ENCODE assay signal across 21 mouse cellular contexts in genomic region chr5:74267196-74267595, GRCm38 (mm10).
DNase-seq lines count a peak whose midpoint lies in the region; ATAC-seq and TF ChIP-seq lines count a peak whose summit lies in the region.
"Had no signal": no experiment of that assay in that cellular context is flagged by ENCODE, and none has a peak within 500 bp of the region (broad histone marks: within the 10 kb centered on the region; RNA-seq: fewer than 3 reads in every experiment).

No protein-coding gene starts in this region.

- 85% methylated on average over 1 of the region's 1 CpGs for WGBS in kidney, embryonic 15.5 days
- WGBS in kidney, adult 2 months, result 46% methylated on average over 1 of the region's 1 CpGs
- WGBS in embryonic facial prominence, embryonic 12.5 days, result 73% methylated on average over 1 of the region's 1 CpGs
- WGBS in limb, embryonic 15.5 days, result 67% methylated on average over 1 of the region's 1 CpGs

- H3K27me3 ChIP-seq in kidney, embryonic 15.5 days, result no peaks in the 10 kb centered on the region
- H3K27me3 ChIP-seq in kidney, adult 2 months (replicated peaks; ENCODE audit: control insufficient read depth, insufficient read depth, low read length), result no peaks in the 10 kb centered on the region
- no peaks in the 10 kb centered on the region for H3K27me3 ChIP-seq in embryonic facial prominence, embryonic 12.5 days
- H3K27me3 ChIP-seq in limb, embryonic 15.5 days, result no peaks in the 10 kb centered on the region
- H3K27me3 ChIP-seq: hindbrain, embryonic 13.5 days; intestine, embryonic 15.5 days; neural tube, embryonic 15.5 days had no signal

- TF ChIP-seq POLR2A in kidney, adult 2 months (IDR thresholded peaks at IDR 0.05; ENCODE audit: low read depth, low read length), result no peak

- H3K27ac ChIP-seq in kidney, embryonic 15.5 days, result 0 out of 2 replicates have a peak overlapping the region, but pooled peaks have one; percentile 10
- no peak overlapping the region for H3K27ac ChIP-seq in kidney, adult 2 months (ENCODE audit: insufficient read depth, low read depth, low read length)
- H3K27ac ChIP-seq in embryonic facial prominence, embryonic 12.5 days, result peak overlapping the region; percentile 30; the same call in 1 of the 2 replicates
- 0 out of 2 replicates have a peak overlapping the region, but pooled peaks have one; percentile 43 for H3K27ac ChIP-seq in limb, embryonic 15.5 days
- H3K27ac ChIP-seq: hindbrain, embryonic 13.5 days; intestine, embryonic 15.5 days; neural tube, embryonic 15.5 days had no signal

- no peak for ATAC-seq in kidney, embryonic 15.5 days (replicated peaks; ENCODE audit: low FRiP score)
- no peak for ATAC-seq in embryonic facial prominence, embryonic 12.5 days (ENCODE audit: insufficient number of reproducible peaks, insufficient read depth, low FRiP score, low TSS enrichment)
- no peak for ATAC-seq in limb, embryonic 15.5 days (ENCODE audit: insufficient number of reproducible peaks, low FRiP score, low TSS enrichment, low read depth)
- ATAC-seq: forebrain, embryonic 16.5 days; intestine, embryonic 15.5 days; midbrain, embryonic 16.5 days had no signal

- H3K36me3 ChIP-seq in kidney, embryonic 15.5 days, result no peaks in the 10 kb centered on the region
- no peaks in the 10 kb centered on the region for H3K36me3 ChIP-seq in kidney, adult 2 months (ENCODE audit: control insufficient read depth, insufficient read depth, low read length)
- H3K36me3 ChIP-seq in embryonic facial prominence, embryonic 12.5 days, result no peaks in the 10 kb centered on the region
- no peaks in the 10 kb centered on the region for H3K36me3 ChIP-seq in limb, embryonic 15.5 days
- H3K36me3 ChIP-seq: G1E; hindbrain, embryonic 13.5 days; intestine, embryonic 15.5 days; neural tube, embryonic 15.5 days had no signal

- H3K4me3 ChIP-seq in kidney, embryonic 15.5 days (replicated peaks), result no peak overlapping the region
- no peak overlapping the region for H3K4me3 ChIP-seq in kidney, adult 2 months (ENCODE audit: insufficient read depth, low read depth, low read length)
- no peak overlapping the region for H3K4me3 ChIP-seq in embryonic facial prominence, embryonic 12.5 days
- no peak overlapping the region for H3K4me3 ChIP-seq in limb, embryonic 15.5 days
- H3K4me3 ChIP-seq: hindbrain, embryonic 13.5 days; intestine, embryonic 15.5 days; neural tube, embryonic 15.5 days had no signal

- no peak for TF ChIP-seq CTCF in kidney, adult 2 months (conservative IDR thresholded peaks at IDR 0.05; ENCODE audit: insufficient read depth, insufficient read length, low read depth, low read length)

- peak; percentile 33 for DNase-seq in cerebellum, adult 11 months
- DNase-seq in cerebellum, adult 11-12 months, result no peak
- no peak for DNase-seq in kidney, adult 2 months
- DNase-seq in thymus, postnatal 10 days (ENCODE audit: low spot score in 2 of 2), result no peak
- no peak for DNase-seq in layer of hippocampus, postnatal 25 days (ENCODE audit: extremely low spot score in 1 of 2, low spot score in 1 of 2)
- DNase-seq: heart, postnatal 14 days; kidney, postnatal 4 days; lung, adult 2 months; lung, postnatal 36 days; thymus, postnatal 25 days had no signal

- H3K4me1 ChIP-seq in kidney, embryonic 15.5 days, result peaks cover 23% of the 10 kb centered on the region
- 0 out of 2 replicates have a peak, but pooled peaks cover 3% of the 10 kb centered on the region for H3K4me1 ChIP-seq in kidney, adult 2 months (ENCODE audit: control insufficient read depth, insufficient read depth, low read length)
- peaks cover 37% of the 10 kb centered on the region for H3K4me1 ChIP-seq in embryonic facial prominence, embryonic 12.5 days
- peaks cover 33% of the 10 kb centered on the region for H3K4me1 ChIP-seq in limb, embryonic 15.5 days
- H3K4me1 ChIP-seq: neural tube, embryonic 15.5 days had no signal

- H3K9ac ChIP-seq in kidney, embryonic 15.5 days, result no peak overlapping the region
- no peak overlapping the region for H3K9ac ChIP-seq in embryonic facial prominence, embryonic 12.5 days
- H3K9ac ChIP-seq in limb, embryonic 15.5 days, result no peak overlapping the region
- H3K9ac ChIP-seq: hindbrain, embryonic 13.5 days; intestine, embryonic 15.5 days; neural tube, embryonic 15.5 days had no signal

- no peaks in the 10 kb centered on the region for H3K9me3 ChIP-seq in kidney, embryonic 15.5 days (replicated peaks)
- H3K9me3 ChIP-seq in embryonic facial prominence, embryonic 12.5 days, result no peaks in the 10 kb centered on the region
- H3K9me3 ChIP-seq in limb, embryonic 15.5 days, result no peaks in the 10 kb centered on the region
- H3K9me3 ChIP-seq: G1E; hindbrain, embryonic 13.5 days; intestine, embryonic 15.5 days; neural tube, embryonic 15.5 days had no signal

- no peak overlapping the region for H3K4me2 ChIP-seq in kidney, embryonic 15.5 days
- no peak overlapping the region for H3K4me2 ChIP-seq in embryonic facial prominence, embryonic 12.5 days (replicated peaks)
- no peak overlapping the region for H3K4me2 ChIP-seq in limb, embryonic 15.5 days
- H3K4me2 ChIP-seq: heart, embryonic 11.5 days; hindbrain, embryonic 13.5 days; intestine, embryonic 15.5 days; liver, embryonic 11.5 days; neural tube, embryonic 15.5 days had no signal
